Comparison of ENCODE assay signal across 8 mouse cellular contexts in the genomic region with DNA sequence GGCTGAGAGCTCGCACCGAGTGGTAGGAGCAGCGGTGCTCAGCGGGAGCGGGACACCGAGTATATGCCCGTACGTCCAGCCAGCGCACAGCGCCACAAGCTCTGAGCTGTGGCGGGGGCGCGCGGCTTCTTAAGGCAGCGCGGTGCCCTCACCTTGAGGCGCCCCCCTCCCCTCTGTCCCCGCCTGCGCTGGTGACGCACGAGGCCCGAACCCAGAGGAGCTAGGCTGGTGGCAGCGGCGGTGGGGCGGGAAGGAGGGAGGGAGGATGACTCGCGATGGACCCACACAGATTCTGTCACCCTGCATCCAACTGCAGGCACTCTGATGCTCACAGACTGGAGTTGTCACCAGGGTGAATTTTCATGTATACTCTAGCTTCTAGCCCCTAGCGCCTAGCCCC. TPM values are rescaled to one million over a fixed set of nuclear protein-coding genes. Genes with fewer than 3 reads are reported as not detected.
A peak's percentile ranks its signal among the peaks of the same experiment; 100 is the strongest.
DNase-seq lines count a peak whose midpoint lies in the region; ATAC-seq and TF ChIP-seq lines count a peak whose summit lies in the region.

TSS of gene Gpr101 (minus strand) at position 124 of the 400 bp plus-strand sequence.

- peak within 1 kb of the TSS; percentile 54 for H3K4me2 ChIP-seq in kidney, embryonic 15.5 days
- peak within 1 kb of the TSS; percentile 66 for H3K4me2 ChIP-seq in hindbrain, embryonic 12.5 days (replicated peaks)
- H3K4me2 ChIP-seq in neural tube, embryonic 11.5 days (ENCODE audit: low read depth), result peak within 1 kb of the TSS; percentile 59

- TF ChIP-seq POLR2A in cortical plate, adult 2 months (IDR thresholded peaks at IDR 0.05; ENCODE audit: extremely low read depth, insufficient read depth, low read length), result no peak

- peak within 1 kb of the TSS; percentile 31 for H3K4me3 ChIP-seq in kidney, embryonic 15.5 days (replicated peaks)
- H3K4me3 ChIP-seq in cortical plate, adult 2 months (ENCODE audit: insufficient read depth, low read length), result peak within 1 kb of the TSS; percentile 31
- H3K4me3 ChIP-seq in hindbrain, embryonic 12.5 days, result peak within 1 kb of the TSS; percentile 37
- peak within 1 kb of the TSS; percentile 20 for H3K4me3 ChIP-seq in neural tube, embryonic 11.5 days (ENCODE audit: low read depth, low read length)

- ATAC-seq in kidney, embryonic 15.5 days (replicated peaks; ENCODE audit: low FRiP score), result 0 out of 2 replicates have a peak, but pooled peaks have one; percentile 60
- peak; percentile 58; the same call in 1 of the 2 replicates for ATAC-seq in hindbrain, embryonic 12.5 days (ENCODE audit: low FRiP score)
- ATAC-seq in neural tube, embryonic 11.5 days (ENCODE audit: insufficient read depth, low FRiP score, low TSS enrichment), result no peak
- no peak for ATAC-seq in activated CD4-positive, CD25-positive, alpha-beta regulatory T cell, adult 4 months

- no peaks in the 10 kb centered on the region for H3K9me3 ChIP-seq in kidney, embryonic 15.5 days (replicated peaks)
- no peaks in the 10 kb centered on the region for H3K9me3 ChIP-seq in hindbrain, embryonic 12.5 days (replicated peaks)
- H3K9me3 ChIP-seq in neural tube, embryonic 11.5 days (ENCODE audit: control insufficient read depth, low read length), result no peaks in the 10 kb centered on the region

- no peak for TF ChIP-seq CTCF in cortical plate, adult 2 months (IDR thresholded peaks at IDR 0.05; ENCODE audit: extremely low read depth, insufficient read depth, low read length)

- H3K9ac ChIP-seq in kidney, embryonic 15.5 days, result no peak within 1 kb of the TSS
- 0 out of 2 replicates have a peak within 1 kb of the TSS, but pooled peaks have one; percentile 18 for H3K9ac ChIP-seq in hindbrain, embryonic 12.5 days
- no peak within 1 kb of the TSS for H3K9ac ChIP-seq in neural tube, embryonic 11.5 days (ENCODE audit: low read length)

- no peaks in the 10 kb centered on the region for H3K4me1 ChIP-seq in kidney, embryonic 15.5 days
- H3K4me1 ChIP-seq in cortical plate, adult 2 months (ENCODE audit: control insufficient read depth, insufficient read depth, low read length), result no peaks in the 10 kb centered on the region
- no peaks in the 10 kb centered on the region for H3K4me1 ChIP-seq in hindbrain, embryonic 12.5 days
- no peaks in the 10 kb centered on the region for H3K4me1 ChIP-seq in neural tube, embryonic 11.5 days (ENCODE audit: control insufficient read depth, insufficient read depth, low read length)

- H3K36me3 ChIP-seq in kidney, embryonic 15.5 days, result no peaks in the 10 kb centered on the region
- H3K36me3 ChIP-seq in hindbrain, embryonic 12.5 days, result no peaks in the 10 kb centered on the region
- no peaks in the 10 kb centered on the region for H3K36me3 ChIP-seq in neural tube, embryonic 11.5 days (ENCODE audit: control insufficient read depth, insufficient read depth, low read length)

- no peak for DNase-seq in kidney, adult 9 months
- peak; percentile 21 for DNase-seq in neural tube, embryonic 11.5 days (ENCODE audit: low spot score)
- DNase-seq in spleen, postnatal 14 days (ENCODE audit: low spot score in 2 of 2), result no peak
- no peak for DNase-seq in adrenal gland, postnatal 4 days (ENCODE audit: low spot score in 2 of 2)

- no peak within 1 kb of the TSS for H3K27ac ChIP-seq in kidney, embryonic 15.5 days
- H3K27ac ChIP-seq in cortical plate, adult 2 months (ENCODE audit: insufficient read depth, low read length), result no peak within 1 kb of the TSS
- no peak within 1 kb of the TSS for H3K27ac ChIP-seq in hindbrain, embryonic 12.5 days
- no peak within 1 kb of the TSS for H3K27ac ChIP-seq in neural tube, embryonic 11.5 days (ENCODE audit: low read depth, low read length)

- peaks cover 44% of the 10 kb centered on the region for H3K27me3 ChIP-seq in kidney, embryonic 15.5 days
- H3K27me3 ChIP-seq in hindbrain, embryonic 12.5 days, result peaks cover 25% of the 10 kb centered on the region
- H3K27me3 ChIP-seq in neural tube, embryonic 11.5 days (ENCODE audit: control insufficient read depth, insufficient read depth, low read length), result 0 out of 2 replicates have a peak, but pooled peaks cover 5% of the 10 kb centered on the region

- 9% methylated on average over 26 of the region's 28 CpGs for WGBS in kidney, embryonic 15.5 days
- WGBS in hindbrain, embryonic 12.5 days, result 13% methylated on average over 9 of the region's 28 CpGs
- WGBS in neural tube, embryonic 11.5 days, result 20% methylated on average over 13 of the region's 28 CpGs

RNA-seq across cellular contexts. Expression of gene Gpr101, which starts in this region (rescaled TPM):
- polyA plus RNA-seq in kidney, embryonic 15.5 days (2015; fragmentation: Nextera tagmentation; extraction: Ambion mirVana), result not detected in 2 replicates
- 0.23 TPM in 2 replicates for polyA plus RNA-seq in cortical plate, adult 2 months (2012; rRNA removed)
- 0.04 and 0.13 TPM in 2 replicates for polyA plus RNA-seq in hindbrain, embryonic 12.5 days (2016; fragmentation: Nextera tagmentation; extraction: Ambion mirVana)
- not detected in 2 replicates for polyA plus RNA-seq in neural tube, embryonic 11.5 days (2014; fragmentation: Nextera tagmentation; extraction: Ambion mirVana)
- polyA plus RNA-seq in activated CD4-positive, CD25-positive, alpha-beta regulatory T cell, adult 4 months (2017; shearing (Covaris generic)), result not detected
- not detected for total RNA-seq in adrenal gland, postnatal 4 days (2021)

Comparison
In these comparisons a context has a peak if more than half of its experiments do, and no peak if none do; other contexts are left out.
1. Peak in ATAC-seq, H3K4me3 ChIP-seq and H3K4me2 ChIP-seq in kidney, embryonic 15.5 days; RNA of the gene not detected or under 1 TPM.
2. Peak in ATAC-seq, H3K4me3 ChIP-seq, H3K9ac ChIP-seq and H3K4me2 ChIP-seq in hindbrain, embryonic 12.5 days; RNA of the gene not detected or under 1 TPM.
3. Peak in DNase-seq, H3K4me3 ChIP-seq and H3K4me2 ChIP-seq in neural tube, embryonic 11.5 days; RNA of the gene not detected or under 1 TPM.